Mouse (Mus musculus) cerebellum, adult 2 months (tissue): ENCODE data around the gene Atad2b. TPM values are rescaled to one million over a fixed set of nuclear protein-coding genes. Genes with fewer than 3 reads are reported as not detected.

Source experiments
- DNase-seq, 2 experiments: peaks; one replicate each; pipeline ENCODE4 v3.0.0; 2021
- H3K27ac ChIP-seq: fragments of 200-500 bp; 2 replicates; pipeline ENCODE4 v1.5.1; 2012; ENCODE audit warnings: low read length, control low read depth, inconsistent platforms; ENCODE audit not compliant: insufficient read depth
- H3K27me3 ChIP-seq: fragments of 200-500 bp; 2 replicates; pipeline ENCODE4 v1.6.1; 2012; ENCODE audit warnings: inconsistent platforms, mild to moderate bottlenecking, low read length, moderate library complexity; ENCODE audit not compliant: control insufficient read depth, insufficient read depth
- H3K4me1 ChIP-seq: fragments of 200-500 bp; 2 replicates; pipeline ENCODE4 v1.6.1; 2011; ENCODE audit warnings: low read length; ENCODE audit not compliant: control insufficient read depth, insufficient read depth
- H3K4me3 ChIP-seq: fragments of 200-500 bp; replicated peaks from 2 replicates; pipeline ENCODE3; 2011; ENCODE audit warnings: mild to moderate bottlenecking, low read depth, low read length, control low read depth; ENCODE audit not compliant: insufficient read depth
- CTCF ChIP-seq: fragments of 200-500 bp; IDR thresholded peaks from 2 replicates; pipeline ENCODE4 v1.5.1; 2011; ENCODE audit warnings: low read depth, mild to moderate bottlenecking, control low read depth, low read length, moderate library complexity, borderline replicate concordance; ENCODE audit not compliant: insufficient read depth
- POLR2A ChIP-seq: fragments of 200-500 bp; IDR thresholded peaks from 2 replicates; pipeline ENCODE4 v1.6.1; 2011; ENCODE audit warnings: low read length, control low read depth, borderline replicate concordance; ENCODE audit not compliant: insufficient read depth
- WGBS: fragments of 180-500 bp; shearing (Covaris S2); methylation state at CpG from one replicate; pipeline ENCODE4 v1.1.7; 2018; 5-methylcytosine and 5-hydroxymethylcytosine counted together
- polyA plus RNA-seq: library from polyadenylated mRNA; depleted of rRNA; stranded (reverse); fragments of >200 nt; gene quantifications from 2 replicates; pipeline ENCODE4 v1.2.3, GENCODE M21; 2012; rRNA removed

Atad2b gene
- polyA plus RNA-seq: 14.0 and 16.4 TPM in 2 replicates

- H3K4me1 ChIP-seq: no peaks in the 10 kb centered on the region; the same call in 1 of the 2 replicates
- peak within 1 kb of the TSS; percentile 59 for H3K4me3 ChIP-seq
- peak; percentile 98 for DNase-seq
- peak within 1 kb of the TSS; percentile 93 for H3K27ac ChIP-seq
- no peaks in the 10 kb centered on the region for H3K27me3 ChIP-seq
- TF ChIP-seq POLR2A: peak; percentile 89
- TF ChIP-seq CTCF: peak; percentile 76; the same call in 1 of the 2 replicates
- WGBS: under 1% methylated on average over 89 of the region's 89 CpGs
Observed at GRCm38 (mm10) chr12:4916994-4917804, at the start of gene Atad2b. Gene Atad2b (plus strand): TSS chr12:4917353.

GRCm38 (mm10) chr12:4868924-4869323, 48.2 kb upstream of the Atad2b start:
- no peak for DNase-seq
- no peak overlapping the region for H3K4me3 ChIP-seq
- H3K4me1 ChIP-seq: peaks cover 3% of the 10 kb centered on the region; the same call in 1 of the 2 replicates
- H3K27me3 ChIP-seq: no peaks in the 10 kb centered on the region
- TF ChIP-seq CTCF: no peak
- no peak for TF ChIP-seq POLR2A
- no peak overlapping the region for H3K27ac ChIP-seq
- WGBS: 81% methylated on average over 8 of the region's 8 CpGs

- H3K4me3 ChIP-seq: no peak overlapping the region
- TF ChIP-seq POLR2A (no peak), CTCF (no peak)
- no peak for DNase-seq
- H3K27ac ChIP-seq: no peak overlapping the region
- H3K4me1 ChIP-seq: 0 out of 2 replicates have a peak, but pooled peaks cover 3% of the 10 kb centered on the region
- WGBS: 92% methylated on average over 5 of the region's 5 CpGs
- H3K27me3 ChIP-seq: no peaks in the 10 kb centered on the region
Observed at GRCm38 (mm10) chr12:4871260-4871659, 45.9 kb upstream of the Atad2b start.

- no peak for TF ChIP-seq CTCF
- TF ChIP-seq POLR2A: no peak
- Histone ChIP-seq H3K27ac (no peak overlapping the region), H3K4me1 (0 out of 2 replicates have a peak, but pooled peaks cover 3% of the 10 kb centered on the region), H3K27me3 (no peaks in the 10 kb centered on the region), H3K4me3 (no peak overlapping the region)
- DNase-seq: no peak
- 61% methylated on average over 4 of the region's 4 CpGs for WGBS
Observed at GRCm38 (mm10) chr12:4872273-4872672, 44.9 kb upstream of the Atad2b start.

- no peak for DNase-seq
- H3K4me1 ChIP-seq: 0 out of 2 replicates have a peak, but pooled peaks cover 3% of the 10 kb centered on the region
- WGBS: 89% methylated on average over 5 of the region's 5 CpGs
- no peak overlapping the region for H3K27ac ChIP-seq
- no peak overlapping the region for H3K4me3 ChIP-seq
- no peaks in the 10 kb centered on the region for H3K27me3 ChIP-seq
- TF ChIP-seq CTCF (no peak), POLR2A (no peak)
Observed at GRCm38 (mm10) chr12:4872983-4873477, 44.1 kb upstream of the Atad2b start.

GRCm38 (mm10) chr12:4873531-4873930, 43.6 kb upstream of the Atad2b start:
- 0 out of 2 replicates have a peak, but pooled peaks cover 3% of the 10 kb centered on the region for H3K4me1 ChIP-seq
- no peak overlapping the region for H3K4me3 ChIP-seq
- DNase-seq: no peak
- H3K27me3 ChIP-seq: no peaks in the 10 kb centered on the region
- WGBS: 82% methylated on average over 6 of the region's 6 CpGs
- no peak overlapping the region for H3K27ac ChIP-seq
- no peak for TF ChIP-seq POLR2A
- TF ChIP-seq CTCF: no peak

GRCm38 (mm10) chr12:4874161-4874927, 42.8 kb upstream of the Atad2b start, which contains the start of gene Mfsd2b:
Gene Mfsd2b (minus strand): TSS chr12:4874359.
- no peak for TF ChIP-seq CTCF
- TF ChIP-seq POLR2A: no peak
- peak; percentile 43 to 51 for DNase-seq
- Histone ChIP-seq H3K27ac (no peak within 1 kb of the TSS), H3K4me1 (0 out of 2 replicates have a peak, but pooled peaks cover 3% of the 10 kb centered on the region), H3K27me3 (no peaks in the 10 kb centered on the region), H3K4me3 (no peak within 1 kb of the TSS)
- 4% methylated on average over 24 of the region's 24 CpGs for WGBS
